Mouse (Mus musculus): ENCODE measurements around the gene Serbp1. TPM values are rescaled to one million over a fixed set of nuclear protein-coding genes. Genes with fewer than 3 reads are reported as not detected.

Gene Serbp1
- total and polyA plus RNA-seq, 3 experiments = 1,043 to 1,809 (median 1,049) TPM

GRCm38 (mm10) chr6:67264935-67265334 lies 27.0 kb downstream of the Serbp1 start (continued):
- peak; percentile 66; the same call in 1 of the 2 replicates for TF ChIP-seq USF1 (IDR thresholded peaks at IDR 0.05; ENCODE audit: low read depth, low read length)
- TF ChIP-seq RAD21 (IDR thresholded peaks at IDR 0.05; ENCODE audit: low read depth, low read length) = no peak

- no peaks in the 10 kb centered on the region for H3K27me3 ChIP-seq (ENCODE audit: control insufficient read depth in 1 of 2, insufficient read depth in 2 of 2, low read length in 2 of 2)
- TF ChIP-seq MXI1 (IDR thresholded peaks at IDR 0.05; ENCODE audit: low read depth, low read length) = 0 out of 2 replicates have a peak, but pooled peaks have one; percentile 32
- TF ChIP-seq TCF12 (IDR thresholded peaks at IDR 0.05; ENCODE audit: low read depth, low read length) = peak; percentile 32; the same call in 1 of the 2 replicates
- no peak for TF ChIP-seq ZKSCAN1 (IDR thresholded peaks at IDR 0.05; ENCODE audit: low read depth, low read length)
- TF ChIP-seq POLR2A (IDR thresholded peaks at IDR 0.05; ENCODE audit: control insufficient read depth in 1 of 2, insufficient read depth in 1 of 2, low read depth in 1 of 2, low read length in 2 of 2, poor library complexity in 1 of 2) = peak in 1 of 2 experiments; percentile 40; a peak in 1 of 4 replicates
- 0 out of 2 replicates have a peak, but pooled peaks have one; percentile 16 for TF ChIP-seq MAZ (IDR thresholded peaks at IDR 0.05; ENCODE audit: low read depth, low read length)
- TF ChIP-seq ZC3H11A (IDR thresholded peaks at IDR 0.05; ENCODE audit: low read depth, low read length) = no peak
- H3K9me3 ChIP-seq (replicated peaks; ENCODE audit: insufficient read depth, low read length) = no peaks in the 10 kb centered on the region
- peak overlapping the region; percentile 53 to 70 for H3K4me3 ChIP-seq (ENCODE audit: control insufficient read depth in 1 of 2, insufficient read depth in 1 of 2, low read depth in 2 of 2, low read length in 2 of 2)
- peaks cover 39% of the 10 kb centered on the region for H3K79me2 ChIP-seq (ENCODE audit: control insufficient read depth, insufficient read depth, low read length, poor library complexity)
- peak overlapping the region; percentile 91 for H3K27ac ChIP-seq (ENCODE audit: control insufficient read depth, low read depth, low read length)
- peaks cover 14 to 22% of the 10 kb centered on the region in 2 experiments for H3K36me3 ChIP-seq (ENCODE audit: control insufficient read depth in 1 of 2, insufficient read depth in 2 of 2, low read length in 2 of 2)
- H3K4me1 ChIP-seq (ENCODE audit: control insufficient read depth in 1 of 2, insufficient read depth in 2 of 2, low read length in 2 of 2) = peaks cover 2 to 5% of the 10 kb centered on the region in 2 experiments; a peak in 1 of 4 replicates
- peak overlapping the region; percentile 76 for H3K9ac ChIP-seq (ENCODE audit: control insufficient read depth, low read depth, low read length, poor library complexity, severe bottlenecking)
- no peak for DNase-seq (ENCODE audit: low read depth, low spot score)
Measured at GRCm38 (mm10) chr6:67266159-67266657, 28.2 kb downstream of the Serbp1 start.

DNA sequence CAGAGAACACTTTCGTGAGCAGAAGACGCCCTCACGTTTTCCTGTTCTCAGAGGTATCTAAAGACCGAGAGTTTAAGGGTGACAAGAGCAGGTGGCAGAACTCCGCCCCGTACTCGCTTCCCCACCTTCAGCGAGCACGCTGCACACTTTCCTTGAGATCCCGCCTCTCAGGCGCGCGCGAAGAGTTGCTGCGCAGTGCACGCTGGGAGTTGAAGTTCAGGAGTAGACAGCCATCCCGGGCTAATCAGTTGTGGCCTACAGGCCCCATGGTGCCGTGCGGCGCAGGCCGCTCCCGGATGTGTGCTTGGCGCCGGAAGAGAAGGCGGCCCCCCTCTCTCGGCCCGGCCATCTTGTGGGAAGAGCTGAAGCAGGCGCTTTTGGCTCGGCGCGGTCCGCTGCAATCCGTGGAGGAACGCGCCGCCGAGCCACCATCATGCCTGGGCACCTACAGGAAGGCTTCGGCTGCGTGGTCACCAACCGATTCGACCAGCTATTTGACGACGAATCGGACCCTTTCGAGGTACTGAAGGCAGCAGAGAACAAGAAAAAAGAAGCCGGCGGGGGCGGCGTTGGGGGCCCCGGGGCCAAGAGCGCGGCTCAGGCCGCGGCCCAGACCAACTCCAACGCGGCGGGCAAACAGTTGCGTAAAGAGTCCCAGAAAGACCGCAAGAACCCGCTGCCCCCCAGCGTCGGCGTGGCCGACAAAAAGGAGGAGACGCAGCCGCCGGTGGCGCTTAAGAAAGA lies 28.9 kb downstream of the Serbp1 start:
- Histone ChIP-seq H3K27me3 (ENCODE audit: control insufficient read depth in 1 of 2, insufficient read depth in 2 of 2, low read length in 2 of 2) (no peaks in the 10 kb centered on the region), H3K9me3 (replicated peaks; ENCODE audit: insufficient read depth, low read length) (no peaks in the 10 kb centered on the region), H3K4me1 (ENCODE audit: control insufficient read depth in 1 of 2, insufficient read depth in 2 of 2, low read length in 2 of 2) (peaks cover 2 to 8% of the 10 kb centered on the region in 2 experiments; a peak in 1 of 4 replicates), H3K4me3 (ENCODE audit: control insufficient read depth in 1 of 2, insufficient read depth in 1 of 2, low read depth in 2 of 2, low read length in 2 of 2) (peak overlapping the region; percentile 92 to 93), H3K9ac (ENCODE audit: control insufficient read depth, low read depth, low read length, poor library complexity, severe bottlenecking) (peak overlapping the region; percentile 100), H3K36me3 (ENCODE audit: control insufficient read depth in 1 of 2, insufficient read depth in 2 of 2, low read length in 2 of 2) (peaks cover 21 to 27% of the 10 kb centered on the region in 2 experiments), H3K27ac (ENCODE audit: control insufficient read depth, low read depth, low read length) (peak overlapping the region; percentile 91), H3K79me2 (ENCODE audit: control insufficient read depth, insufficient read depth, low read length, poor library complexity) (peaks cover 45% of the 10 kb centered on the region)
- peak; percentile 99 for DNase-seq (ENCODE audit: low read depth, low spot score)
- TF ChIP-seq GABPA (IDR thresholded peaks at IDR 0.05; ENCODE audit: low read depth, low read length) (no peak), ZKSCAN1 (IDR thresholded peaks at IDR 0.05; ENCODE audit: low read depth, low read length) (no peak), CTCF (IDR thresholded peaks at IDR 0.05 in 2 of 3, conservative IDR thresholded peaks at IDR 0.05 in 1 of 3; ENCODE audit: control insufficient read depth in 1 of 3, insufficient read depth in 1 of 3, low read depth in 2 of 3, low read length in 3 of 3, poor library complexity in 1 of 3, severe bottlenecking in 1 of 3) (no peak), RCOR1 (IDR thresholded peaks at IDR 0.05; ENCODE audit: low read depth, low read length) (no peak), MEF2A (IDR thresholded peaks at IDR 0.05; ENCODE audit: extremely low read depth, insufficient replicate concordance, low read depth, low read length, poor library complexity, severe bottlenecking) (no peak), CHD2 (IDR thresholded peaks at IDR 0.05; ENCODE audit: low read length) (peak; percentile 85), CHD1 (IDR thresholded peaks at IDR 0.05; ENCODE audit: low read depth, low read length) (no peak; the same call in 1 of the 2 replicates), RAD21 (IDR thresholded peaks at IDR 0.05; ENCODE audit: low read depth, low read length) (no peak), ETS1 (IDR thresholded peaks at IDR 0.05; ENCODE audit: low read depth, low read length) (no peak; the same call in 1 of the 2 replicates), POLR2A (IDR thresholded peaks at IDR 0.05; ENCODE audit: control insufficient read depth in 1 of 2, insufficient read depth in 1 of 2, low read depth in 1 of 2, low read length in 2 of 2, poor library complexity in 1 of 2) (peak; percentile 47 to 92; a peak in 2 of 4 replicates), ELF1 (IDR thresholded peaks at IDR 0.05; ENCODE audit: low read depth, low read length) (peak; percentile 87), E2F4 (IDR thresholded peaks at IDR 0.05; ENCODE audit: borderline replicate concordance, low read depth, low read length) (peak; percentile 98), MAFK (IDR thresholded peaks at IDR 0.05; ENCODE audit: borderline replicate concordance, low read depth, low read length) (no peak), SMC3 (IDR thresholded peaks at IDR 0.05; ENCODE audit: low read depth, low read length) (no peak), MYC (IDR thresholded peaks at IDR 0.05; ENCODE audit: low read depth, low read length) (peak; percentile 93), UBTF (IDR thresholded peaks at IDR 0.05; ENCODE audit: borderline replicate concordance, insufficient read depth, low read depth, low read length) (no peak), SIN3A (IDR thresholded peaks at IDR 0.05; ENCODE audit: low read length) (peak; percentile 86), ZC3H11A (IDR thresholded peaks at IDR 0.05; ENCODE audit: low read depth, low read length) (no peak), GATA1 (IDR thresholded peaks at IDR 0.05; ENCODE audit: low read depth, low read length) (no peak), MAX (IDR thresholded peaks at IDR 0.05; ENCODE audit: low read length) (peak; percentile 94), EP300 (IDR thresholded peaks at IDR 0.05; ENCODE audit: low read depth in 1 of 2, low read length in 2 of 2) (no peak), TBP (IDR thresholded peaks at IDR 0.05; ENCODE audit: low read depth, low read length) (peak; percentile 71; the same call in 1 of the 2 replicates)

All from MEL (cell line).